Mouse (Mus musculus): Measurements from ENCODE around the gene Gjc1. TPM values are rescaled to one million over a fixed set of nuclear protein-coding genes. Genes with fewer than 3 reads are reported as not detected.

Gjc1 gene
- 25.8 and 28.2 TPM in 2 replicates for polyA plus RNA-seq (2015; fragmentation: Nextera tagmentation; extraction: Ambion mirVana)

GRCm38 (mm10) chr11:102819021-102819782, at the start of gene Gjc1:
Gene Gjc1 (minus strand): TSS chr11:102819700.
- Histone ChIP-seq H3K4me3 (ENCODE audit: low read depth, low read length) (peak within 1 kb of the TSS; percentile 86), H3K27me3 (ENCODE audit: control insufficient read depth, insufficient read depth, low read depth, low read length) (peaks cover 3% of the 10 kb centered on the region; the same call in 1 of the 2 replicates), H3K9ac (ENCODE audit: low read depth, low read length) (peak within 1 kb of the TSS; percentile 87), H3K9me3 (replicated peaks; ENCODE audit: control insufficient read depth, low read length, poor library complexity, severe bottlenecking) (no peaks in the 10 kb centered on the region), H3K4me2 (ENCODE audit: low read length) (peak within 1 kb of the TSS; percentile 87), H3K27ac (ENCODE audit: low read length) (peak within 1 kb of the TSS; percentile 85), H3K36me3 (ENCODE audit: control insufficient read depth, insufficient read depth, low read length) (no peaks in the 10 kb centered on the region), H3K4me1 (ENCODE audit: control insufficient read depth, insufficient read depth, low read length) (peaks cover 18% of the 10 kb centered on the region)
- under 1% methylated on average over 49 of the region's 97 CpGs for WGBS
- peak; percentile 86 for ATAC-seq

GRCm38 (mm10) chr11:102864272-102864671, 44.8 kb upstream of the Gjc1 start:
- Histone ChIP-seq H3K4me3 (ENCODE audit: low read depth, low read length) (no peak overlapping the region), H3K27ac (ENCODE audit: low read length) (no peak overlapping the region), H3K36me3 (ENCODE audit: control insufficient read depth, insufficient read depth, low read length) (peaks cover 28% of the 10 kb centered on the region), H3K27me3 (ENCODE audit: control insufficient read depth, insufficient read depth, low read depth, low read length) (no peaks in the 10 kb centered on the region), H3K4me1 (ENCODE audit: control insufficient read depth, insufficient read depth, low read length) (no peaks in the 10 kb centered on the region), H3K9ac (ENCODE audit: low read depth, low read length) (no peak overlapping the region), H3K4me2 (ENCODE audit: low read length) (no peak overlapping the region), H3K9me3 (replicated peaks; ENCODE audit: control insufficient read depth, low read length, poor library complexity, severe bottlenecking) (no peaks in the 10 kb centered on the region)
- no peak for ATAC-seq
- WGBS: 24% methylated on average over 4 of the region's 4 CpGs

GRCm38 (mm10) chr11:102859933-102860332, 40.4 kb upstream of the Gjc1 start:
- no peaks in the 10 kb centered on the region for H3K27me3 ChIP-seq (ENCODE audit: control insufficient read depth, insufficient read depth, low read depth, low read length)
- no peak for ATAC-seq
- no peak overlapping the region for H3K27ac ChIP-seq (ENCODE audit: low read length)
- no peak overlapping the region for H3K9ac ChIP-seq (ENCODE audit: low read depth, low read length)
- H3K4me1 ChIP-seq (ENCODE audit: control insufficient read depth, insufficient read depth, low read length): no peaks in the 10 kb centered on the region
- no peaks in the 10 kb centered on the region for H3K9me3 ChIP-seq (replicated peaks; ENCODE audit: control insufficient read depth, low read length, poor library complexity, severe bottlenecking)
- H3K4me2 ChIP-seq (ENCODE audit: low read length): no peak overlapping the region
- no peak overlapping the region for H3K4me3 ChIP-seq (ENCODE audit: low read depth, low read length)
- 92% methylated on average over 8 of the region's 8 CpGs for WGBS
- H3K36me3 ChIP-seq (ENCODE audit: control insufficient read depth, insufficient read depth, low read length): peaks cover 16% of the 10 kb centered on the region

- Histone ChIP-seq H3K9ac (ENCODE audit: low read depth, low read length) (no peak overlapping the region), H3K4me2 (ENCODE audit: low read length) (no peak overlapping the region), H3K27ac (ENCODE audit: low read length) (no peak overlapping the region), H3K4me1 (ENCODE audit: control insufficient read depth, insufficient read depth, low read length) (no peaks in the 10 kb centered on the region), H3K27me3 (ENCODE audit: control insufficient read depth, insufficient read depth, low read depth, low read length) (no peaks in the 10 kb centered on the region), H3K36me3 (ENCODE audit: control insufficient read depth, insufficient read depth, low read length) (peaks cover 23% of the 10 kb centered on the region), H3K4me3 (ENCODE audit: low read depth, low read length) (no peak overlapping the region), H3K9me3 (replicated peaks; ENCODE audit: control insufficient read depth, low read length, poor library complexity, severe bottlenecking) (no peaks in the 10 kb centered on the region)
- ATAC-seq: no peak
- 85% methylated on average over 11 of the region's 11 CpGs for WGBS
Observed at GRCm38 (mm10) chr11:102858951-102859350, 39.5 kb upstream of the Gjc1 start.

- Histone ChIP-seq H3K4me2 (ENCODE audit: low read length) (no peak overlapping the region), H3K9me3 (replicated peaks; ENCODE audit: control insufficient read depth, low read length, poor library complexity, severe bottlenecking) (no peaks in the 10 kb centered on the region), H3K27ac (ENCODE audit: low read length) (no peak overlapping the region), H3K36me3 (ENCODE audit: control insufficient read depth, insufficient read depth, low read length) (peaks cover 26% of the 10 kb centered on the region), H3K4me3 (ENCODE audit: low read depth, low read length) (no peak overlapping the region), H3K9ac (ENCODE audit: low read depth, low read length) (no peak overlapping the region), H3K27me3 (ENCODE audit: control insufficient read depth, insufficient read depth, low read depth, low read length) (no peaks in the 10 kb centered on the region), H3K4me1 (ENCODE audit: control insufficient read depth, insufficient read depth, low read length) (no peaks in the 10 kb centered on the region)
- 82% methylated on average over 6 of the region's 6 CpGs for WGBS
- ATAC-seq: no peak
Observed at GRCm38 (mm10) chr11:102855941-102856340, 36.4 kb upstream of the Gjc1 start.

- ATAC-seq: no peak
- Histone ChIP-seq H3K4me2 (ENCODE audit: low read length) (no peak overlapping the region), H3K27me3 (ENCODE audit: control insufficient read depth, insufficient read depth, low read depth, low read length) (no peaks in the 10 kb centered on the region), H3K9ac (ENCODE audit: low read depth, low read length) (no peak overlapping the region), H3K36me3 (ENCODE audit: control insufficient read depth, insufficient read depth, low read length) (peaks cover 40% of the 10 kb centered on the region), H3K4me3 (ENCODE audit: low read depth, low read length) (no peak overlapping the region), H3K9me3 (replicated peaks; ENCODE audit: control insufficient read depth, low read length, poor library complexity, severe bottlenecking) (no peaks in the 10 kb centered on the region), H3K4me1 (ENCODE audit: control insufficient read depth, insufficient read depth, low read length) (no peaks in the 10 kb centered on the region), H3K27ac (ENCODE audit: low read length) (no peak overlapping the region)
Observed at GRCm38 (mm10) chr11:102853760-102854159, 34.3 kb upstream of the Gjc1 start.

GRCm38 (mm10) chr11:102851883-102852282, 32.4 kb upstream of the Gjc1 start:
- no peak for ATAC-seq
- H3K9ac ChIP-seq (ENCODE audit: low read depth, low read length): no peak overlapping the region
- H3K27me3 ChIP-seq (ENCODE audit: control insufficient read depth, insufficient read depth, low read depth, low read length): no peaks in the 10 kb centered on the region
- no peak overlapping the region for H3K4me2 ChIP-seq (ENCODE audit: low read length)
- H3K4me3 ChIP-seq (ENCODE audit: low read depth, low read length): no peak overlapping the region
- no peaks in the 10 kb centered on the region for H3K9me3 ChIP-seq (replicated peaks; ENCODE audit: control insufficient read depth, low read length, poor library complexity, severe bottlenecking)
- no peak overlapping the region for H3K27ac ChIP-seq (ENCODE audit: low read length)
- 65% methylated on average over 5 of the region's 5 CpGs for WGBS
- no peaks in the 10 kb centered on the region for H3K4me1 ChIP-seq (ENCODE audit: control insufficient read depth, insufficient read depth, low read length)
- H3K36me3 ChIP-seq (ENCODE audit: control insufficient read depth, insufficient read depth, low read length): peaks cover 52% of the 10 kb centered on the region

GRCm38 (mm10) chr11:102845926-102846325, 26.4 kb upstream of the Gjc1 start:
- 95% methylated on average over 10 of the region's 10 CpGs for WGBS

GRCm38 (mm10) chr11:102838616-102839150, 19.2 kb upstream of the Gjc1 start:
- 90% methylated on average over 9 of the region's 9 CpGs for WGBS
- no peak overlapping the region for H3K27ac ChIP-seq (ENCODE audit: low read length)

More at GRCm38 (mm10) chr11:102845926-102846325, 26.4 kb upstream of the Gjc1 start:
- peaks cover 88% of the 10 kb centered on the region for H3K36me3 ChIP-seq (ENCODE audit: control insufficient read depth, insufficient read depth, low read length)
- no peak overlapping the region for H3K9ac ChIP-seq (ENCODE audit: low read depth, low read length)
- no peaks in the 10 kb centered on the region for H3K9me3 ChIP-seq (replicated peaks; ENCODE audit: control insufficient read depth, low read length, poor library complexity, severe bottlenecking)
- no peak overlapping the region for H3K4me2 ChIP-seq (ENCODE audit: low read length)
- H3K27ac ChIP-seq (ENCODE audit: low read length): no peak overlapping the region
- no peaks in the 10 kb centered on the region for H3K4me1 ChIP-seq (ENCODE audit: control insufficient read depth, insufficient read depth, low read length)
- ATAC-seq: no peak
- H3K27me3 ChIP-seq (ENCODE audit: control insufficient read depth, insufficient read depth, low read depth, low read length): no peaks in the 10 kb centered on the region
- H3K4me3 ChIP-seq (ENCODE audit: low read depth, low read length): no peak overlapping the region

More at GRCm38 (mm10) chr11:102838616-102839150, 19.2 kb upstream of the Gjc1 start:
- Histone ChIP-seq H3K4me1 (ENCODE audit: control insufficient read depth, insufficient read depth, low read length) (no peaks in the 10 kb centered on the region), H3K36me3 (ENCODE audit: control insufficient read depth, insufficient read depth, low read length) (peaks cover 58% of the 10 kb centered on the region), H3K9ac (ENCODE audit: low read depth, low read length) (no peak overlapping the region), H3K4me3 (ENCODE audit: low read depth, low read length) (no peak overlapping the region), H3K9me3 (replicated peaks; ENCODE audit: control insufficient read depth, low read length, poor library complexity, severe bottlenecking) (no peaks in the 10 kb centered on the region), H3K27me3 (ENCODE audit: control insufficient read depth, insufficient read depth, low read depth, low read length) (no peaks in the 10 kb centered on the region), H3K4me2 (ENCODE audit: low read length) (no peak overlapping the region)
- no peak for ATAC-seq
